ENCODE assay signal across 11 mouse cellular contexts in genomic region chr5:48518035-48518434, GRCm38 (mm10).
"Had no signal": no experiment of that assay in that cellular context is flagged by ENCODE, and none has a peak within 500 bp of the region (broad histone marks: within the 10 kb centered on the region; RNA-seq: fewer than 3 reads in every experiment).

No protein-coding gene starts in this region.

- H3K9ac ChIP-seq: limb, embryonic 13.5 days; liver, embryonic 14.5 days; midbrain, embryonic 12.5 days had no signal

- H3K4me1 ChIP-seq: limb, embryonic 13.5 days had no signal

- H3K4me2 ChIP-seq: limb, embryonic 13.5 days; midbrain, embryonic 12.5 days had no signal

- H3K36me3 ChIP-seq: limb, embryonic 13.5 days; midbrain, embryonic 12.5 days had no signal

- DNase-seq: kidney, postnatal 10 days; kidney, postnatal 4 days; left cerebral cortex, postnatal 4 days; lung, adult 18-20 months; thymus, adult 18-20 months; thymus, postnatal 14 days had no signal

- H3K27me3 ChIP-seq: limb, embryonic 13.5 days; midbrain, embryonic 12.5 days had no signal

- ATAC-seq: midbrain, embryonic 16.5 days had no signal

- H3K4me3 ChIP-seq: layer of hippocampus, adult 2 months; limb, embryonic 13.5 days; midbrain, embryonic 12.5 days had no signal

- H3K9me3 ChIP-seq: limb, embryonic 13.5 days; midbrain, embryonic 12.5 days had no signal

- H3K27ac ChIP-seq: layer of hippocampus, adult 2 months; limb, embryonic 13.5 days; liver, embryonic 14.5 days; midbrain, embryonic 12.5 days had no signal
